Mouse (Mus musculus) liver, embryonic 12.5 days (tissue): Measurements from ENCODE around the gene Dmbt1. TPM values are rescaled to one million over a fixed set of nuclear protein-coding genes. Genes with fewer than 3 reads are reported as not detected.

Experiments used
- ATAC-seq: fragments of 200-750 bp; cut with Nextera tagmentation; 2 replicates; pipeline ENCODE4 v1.8.0; 2017; ENCODE audit warnings: moderate number of reproducible peaks, mild to moderate bottlenecking, moderate library complexity
- H3K27ac ChIP-seq: fragments of 300-500 bp; sonication (generic); 2 replicates; pipeline ENCODE4 v1.5.1; 2016; ENCODE audit warnings: mild to moderate bottlenecking
- H3K27me3 ChIP-seq: fragments of 300-500 bp; sonication (generic); replicated peaks from 2 replicates; pipeline ENCODE4 v1.6.1; 2016; ENCODE audit warnings: mild to moderate bottlenecking, moderate library complexity
- H3K36me3 ChIP-seq: fragments of 300-500 bp; sonication (generic); 2 replicates; pipeline ENCODE4 v1.6.1; 2016; ENCODE audit warnings: mild to moderate bottlenecking, moderate library complexity
- H3K4me1 ChIP-seq: fragments of 300-500 bp; sonication (generic); 2 replicates; pipeline ENCODE4 v1.6.1; 2016
- H3K4me2 ChIP-seq: fragments of 300-500 bp; sonication (generic); 2 replicates; pipeline ENCODE4 v1.6.1; 2016; ENCODE audit warnings: mild to moderate bottlenecking, moderate library complexity
- H3K4me3 ChIP-seq: fragments of 300-500 bp; sonication (generic); 2 replicates; pipeline ENCODE4 v1.5.1; 2016; ENCODE audit warnings: mild to moderate bottlenecking, moderate library complexity
- H3K9ac ChIP-seq: fragments of 300-500 bp; sonication (generic); 2 replicates; pipeline ENCODE4 v1.6.1; 2016; ENCODE audit warnings: mild to moderate bottlenecking, moderate library complexity
- H3K9me3 ChIP-seq: fragments of 300-500 bp; sonication (generic); replicated peaks from 2 replicates; pipeline ENCODE4 v1.6.1; 2016; ENCODE audit warnings: mild to moderate bottlenecking, moderate library complexity
- WGBS: fragments of 180-500 bp; shearing (Covaris S2); methylation state at CpG from one replicate; pipeline ENCODE4 v1.1.7; 2016; ENCODE audit not compliant: insufficient replicate concordance; 5-methylcytosine and 5-hydroxymethylcytosine counted together
- polyA plus RNA-seq: library from polyadenylated mRNA; unstranded; fragments of >200 nt; fragmentation: Nextera tagmentation; extraction: Ambion mirVana; gene quantifications from 2 replicates; pipeline ENCODE4 v1.2.1, GENCODE M21; 2016

The Dmbt1 gene
- polyA plus RNA-seq, result not detected in 2 replicates

- H3K9ac ChIP-seq, result no peak within 1 kb of the TSS
- H3K27ac ChIP-seq, result no peak within 1 kb of the TSS
- WGBS, result 54% methylated on average over 5 of the region's 5 CpGs
- no peak within 1 kb of the TSS for H3K4me3 ChIP-seq
- ATAC-seq, result no peak
- no peaks in the 10 kb centered on the region for H3K9me3 ChIP-seq
- H3K36me3 ChIP-seq, result no peaks in the 10 kb centered on the region
- H3K4me2 ChIP-seq, result no peak within 1 kb of the TSS
- no peaks in the 10 kb centered on the region for H3K4me1 ChIP-seq
- H3K27me3 ChIP-seq, result no peaks in the 10 kb centered on the region
Measured at GRCm38 (mm10) chr7:131031755-131032154, at the start of gene Dmbt1. Gene Dmbt1 (plus strand): TSS chr7:131032053.

GRCm38 (mm10) chr7:130982371-130982770 is 49.5 kb upstream of the Dmbt1 start:
- Histone ChIP-seq H3K4me1 (0 out of 2 replicates have a peak, but pooled peaks cover 2% of the 10 kb centered on the region), H3K27ac (no peak overlapping the region), H3K9ac (no peak overlapping the region), H3K27me3 (no peaks in the 10 kb centered on the region), H3K9me3 (no peaks in the 10 kb centered on the region), H3K36me3 (no peaks in the 10 kb centered on the region), H3K4me3 (no peak overlapping the region), H3K4me2 (no peak overlapping the region)
- WGBS, result 49% methylated on average over 4 of the region's 4 CpGs
- no peak for ATAC-seq

- no peak overlapping the region for H3K4me2 ChIP-seq
- no peaks in the 10 kb centered on the region for H3K27me3 ChIP-seq
- H3K27ac ChIP-seq, result no peak overlapping the region
- no peaks in the 10 kb centered on the region for H3K4me1 ChIP-seq
- no peak for ATAC-seq
- WGBS, result 63% methylated on average over 3 of the region's 3 CpGs
- H3K9me3 ChIP-seq, result no peaks in the 10 kb centered on the region
- H3K9ac ChIP-seq, result no peak overlapping the region
- no peaks in the 10 kb centered on the region for H3K36me3 ChIP-seq
- H3K4me3 ChIP-seq, result no peak overlapping the region
Measured at GRCm38 (mm10) chr7:130982881-130983280, 49.0 kb upstream of the Dmbt1 start.

GRCm38 (mm10) chr7:130984294-130984693 is 47.6 kb upstream of the Dmbt1 start:
- H3K27ac ChIP-seq, result no peak overlapping the region
- H3K27me3 ChIP-seq, result no peaks in the 10 kb centered on the region
- 78% methylated on average over 7 of the region's 7 CpGs for WGBS
- ATAC-seq, result no peak
- no peaks in the 10 kb centered on the region for H3K4me1 ChIP-seq
- no peaks in the 10 kb centered on the region for H3K9me3 ChIP-seq
- H3K9ac ChIP-seq, result no peak overlapping the region
- H3K4me3 ChIP-seq, result no peak overlapping the region
- no peaks in the 10 kb centered on the region for H3K36me3 ChIP-seq
- H3K4me2 ChIP-seq, result no peak overlapping the region

- Histone ChIP-seq H3K9ac (no peak overlapping the region), H3K27me3 (no peaks in the 10 kb centered on the region), H3K4me2 (no peak overlapping the region), H3K27ac (no peak overlapping the region), H3K36me3 (no peaks in the 10 kb centered on the region), H3K4me1 (no peaks in the 10 kb centered on the region), H3K4me3 (no peak overlapping the region), H3K9me3 (no peaks in the 10 kb centered on the region)
- no peak for ATAC-seq
- WGBS, result 72% methylated on average over 12 of the region's 12 CpGs
Measured at GRCm38 (mm10) chr7:130985193-130985592, 46.7 kb upstream of the Dmbt1 start.

GRCm38 (mm10) chr7:130985716-130986115 is 46.1 kb upstream of the Dmbt1 start:
- no peaks in the 10 kb centered on the region for H3K36me3 ChIP-seq
- no peak overlapping the region for H3K9ac ChIP-seq
- no peak overlapping the region for H3K4me3 ChIP-seq
- H3K27me3 ChIP-seq, result no peaks in the 10 kb centered on the region
- WGBS, result 64% methylated on average over 3 of the region's 3 CpGs
- no peak for ATAC-seq
- H3K4me1 ChIP-seq, result no peaks in the 10 kb centered on the region
- H3K27ac ChIP-seq, result no peak overlapping the region
- no peak overlapping the region for H3K4me2 ChIP-seq
- no peaks in the 10 kb centered on the region for H3K9me3 ChIP-seq

- no peak for ATAC-seq
- Histone ChIP-seq H3K36me3 (no peaks in the 10 kb centered on the region), H3K4me2 (no peak overlapping the region), H3K9ac (no peak overlapping the region), H3K27me3 (no peaks in the 10 kb centered on the region), H3K4me1 (no peaks in the 10 kb centered on the region), H3K4me3 (no peak overlapping the region), H3K27ac (no peak overlapping the region), H3K9me3 (no peaks in the 10 kb centered on the region)
- WGBS, result 62% methylated on average over 5 of the region's 5 CpGs
Measured at GRCm38 (mm10) chr7:130988146-130988545, 43.7 kb upstream of the Dmbt1 start.

GRCm38 (mm10) chr7:130989371-130989770 is 42.5 kb upstream of the Dmbt1 start:
- Histone ChIP-seq H3K36me3 (no peaks in the 10 kb centered on the region), H3K4me3 (no peak overlapping the region), H3K27me3 (no peaks in the 10 kb centered on the region), H3K9ac (no peak overlapping the region), H3K27ac (no peak overlapping the region), H3K4me2 (no peak overlapping the region), H3K9me3 (no peaks in the 10 kb centered on the region), H3K4me1 (no peaks in the 10 kb centered on the region)
- 42% methylated on average over 3 of the region's 3 CpGs for WGBS
- ATAC-seq, result no peak

GRCm38 (mm10) chr7:130991174-130991789 is 40.6 kb upstream of the Dmbt1 start:
- Histone ChIP-seq H3K27ac (no peak overlapping the region), H3K4me3 (no peak overlapping the region), H3K36me3 (no peaks in the 10 kb centered on the region), H3K4me2 (no peak overlapping the region), H3K4me1 (no peaks in the 10 kb centered on the region), H3K27me3 (no peaks in the 10 kb centered on the region), H3K9ac (no peak overlapping the region), H3K9me3 (no peaks in the 10 kb centered on the region)
- 73% methylated on average over 13 of the region's 13 CpGs for WGBS
- no peak for ATAC-seq

GRCm38 (mm10) chr7:130993907-130994306 is 37.9 kb upstream of the Dmbt1 start:
- Histone ChIP-seq H3K9me3 (no peaks in the 10 kb centered on the region), H3K9ac (no peak overlapping the region), H3K4me2 (no peak overlapping the region), H3K27me3 (no peaks in the 10 kb centered on the region), H3K27ac (no peak overlapping the region), H3K36me3 (no peaks in the 10 kb centered on the region), H3K4me1 (no peaks in the 10 kb centered on the region), H3K4me3 (no peak overlapping the region)
- ATAC-seq, result no peak
- 36% methylated on average over 8 of the region's 8 CpGs for WGBS

- Histone ChIP-seq H3K27me3 (no peaks in the 10 kb centered on the region), H3K4me3 (no peak overlapping the region), H3K27ac (no peak overlapping the region), H3K9me3 (0 out of 2 replicates have a peak, but pooled peaks cover 4% of the 10 kb centered on the region), H3K4me1 (no peaks in the 10 kb centered on the region), H3K4me2 (no peak overlapping the region), H3K9ac (no peak overlapping the region), H3K36me3 (no peaks in the 10 kb centered on the region)
- WGBS, result 67% methylated on average over 12 of the region's 12 CpGs
- ATAC-seq, result no peak
Measured at GRCm38 (mm10) chr7:131001976-131002726, 29.7 kb upstream of the Dmbt1 start.

GRCm38 (mm10) chr7:131004071-131004470 is 27.8 kb upstream of the Dmbt1 start:
- 0 out of 2 replicates have a peak, but pooled peaks cover 4% of the 10 kb centered on the region for H3K9me3 ChIP-seq
- H3K4me3 ChIP-seq, result no peak overlapping the region
- no peaks in the 10 kb centered on the region for H3K27me3 ChIP-seq
- no peak overlapping the region for H3K27ac ChIP-seq
- H3K4me1 ChIP-seq, result no peaks in the 10 kb centered on the region
- WGBS, result 69% methylated on average over 5 of the region's 5 CpGs
- H3K36me3 ChIP-seq, result no peaks in the 10 kb centered on the region
- no peak overlapping the region for H3K4me2 ChIP-seq
- ATAC-seq, result no peak
- no peak overlapping the region for H3K9ac ChIP-seq
